Mouse (Mus musculus) heart, postnatal 0 days (tissue): ENCODE data around the gene Klk5. TPM values are rescaled to one million over a fixed set of nuclear protein-coding genes. Genes with fewer than 3 reads are reported as not detected.

Source experiments
- ATAC-seq: fragments of 200-750 bp; cut with Nextera tagmentation; 2 replicates; pipeline ENCODE4 v1.8.0; 2017; ENCODE audit warnings: low read depth, moderate number of reproducible peaks, moderate library complexity; ENCODE audit not compliant: insufficient read depth
- DNase-seq: peaks from one replicate; pipeline ENCODE4 v3.0.0-alpha.2; 2016; ENCODE audit warnings: low spot score
- H3K27ac ChIP-seq: fragments of 300-500 bp; sonication (generic); 2 replicates; pipeline ENCODE4 v1.5.1; 2014; ENCODE audit warnings: low read depth, mild to moderate bottlenecking
- H3K27me3 ChIP-seq: fragments of 300-500 bp; sonication (generic); 2 replicates; pipeline ENCODE4 v1.6.1; 2014; ENCODE audit warnings: low read length, mixed read lengths; ENCODE audit not compliant: control insufficient read depth, insufficient read depth
- H3K36me3 ChIP-seq: fragments of 300-500 bp; sonication (generic); replicated peaks from 2 replicates; pipeline ENCODE4 v1.6.1; 2014; ENCODE audit warnings: low read length, mixed read lengths; ENCODE audit not compliant: control insufficient read depth, insufficient read depth
- H3K4me1 ChIP-seq: fragments of 300-500 bp; sonication (generic); 2 replicates; pipeline ENCODE4 v1.6.1; 2014; ENCODE audit warnings: antibody characterized with exemption; ENCODE audit not compliant: control insufficient read depth, insufficient read depth
- H3K4me2 ChIP-seq: fragments of 300-500 bp; sonication (generic); 2 replicates; pipeline ENCODE4 v1.6.1; 2014; ENCODE audit warnings: low read depth, mild to moderate bottlenecking, low read length, moderate library complexity
- H3K4me3 ChIP-seq: fragments of 300-500 bp; sonication (generic); 2 replicates; pipeline ENCODE4 v1.5.1; 2014; ENCODE audit warnings: low read depth, low read length
- H3K9ac ChIP-seq: fragments of 300-500 bp; sonication (generic); replicated peaks from 2 replicates; pipeline ENCODE4 v1.6.1; 2014; ENCODE audit warnings: low read depth, low read length, mixed read lengths
- H3K9me3 ChIP-seq: fragments of 300-500 bp; sonication (generic); replicated peaks from 2 replicates; pipeline ENCODE4 v1.6.1; 2016; ENCODE audit warnings: low read length; ENCODE audit not compliant: control insufficient read depth
- CTCF ChIP-seq: IDR thresholded peaks from 2 replicates; pipeline ENCODE4 v1.5.1; 2016; ENCODE audit warnings: antibody characterized with exemption, control low read depth, low read depth
- EP300 ChIP-seq: IDR thresholded peaks from 2 replicates; pipeline ENCODE4 v1.6.1; 2016; ENCODE audit warnings: antibody characterized with exemption, low read depth
- WGBS: fragments of 180-500 bp; shearing (Covaris S2); extraction: QIAGEN DNeasy Blood & Tissue Kit; methylation state at CpG from one replicate; pipeline ENCODE4 v1.1.7; 2014; 5-methylcytosine and 5-hydroxymethylcytosine counted together
- polyA plus RNA-seq: library from polyadenylated mRNA; unstranded; fragments of >200 nt; fragmentation: Nextera tagmentation; extraction: Ambion mirVana; gene quantifications from 2 replicates; pipeline ENCODE4 v1.2.1, GENCODE M21; 2015
- total RNA-seq: library from RNA; depleted of rRNA; stranded (reverse); fragments of >200 nt; gene quantifications from 2 replicates; pipeline ENCODE4 v1.2.3, GENCODE M21; 2014; ENCODE audit warnings: low replicate concordance; rRNA removed

Gene Klk5
- not detected in 2 replicates for total RNA-seq
- polyA plus RNA-seq = not detected in 2 replicates

DNA sequence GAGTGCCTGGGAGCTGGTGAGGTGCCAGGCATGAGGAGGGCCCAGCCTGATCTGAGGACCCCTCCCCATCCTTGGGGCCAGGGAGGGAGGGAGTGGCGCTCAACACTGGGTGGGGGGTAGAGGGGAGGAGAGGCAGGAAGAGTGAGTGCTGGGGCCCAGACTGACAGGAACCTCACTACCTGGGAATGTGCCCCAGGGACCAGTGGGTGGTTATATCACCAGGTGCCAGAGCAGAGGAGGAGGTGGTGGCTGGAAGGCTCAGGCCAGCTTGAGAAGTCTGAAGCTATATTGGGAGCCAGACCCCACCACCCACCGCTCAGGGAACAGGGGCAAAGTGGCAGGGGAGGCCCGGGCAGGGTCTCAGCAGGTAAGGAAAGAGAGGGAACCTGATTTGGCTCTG lies at the start of gene Klk5:
TSS of gene Klk5 (plus strand) at position 271 of the 400 bp plus-strand sequence.
- TF ChIP-seq EP300 = no peak
- no peak within 1 kb of the TSS for H3K9ac ChIP-seq

DNA sequence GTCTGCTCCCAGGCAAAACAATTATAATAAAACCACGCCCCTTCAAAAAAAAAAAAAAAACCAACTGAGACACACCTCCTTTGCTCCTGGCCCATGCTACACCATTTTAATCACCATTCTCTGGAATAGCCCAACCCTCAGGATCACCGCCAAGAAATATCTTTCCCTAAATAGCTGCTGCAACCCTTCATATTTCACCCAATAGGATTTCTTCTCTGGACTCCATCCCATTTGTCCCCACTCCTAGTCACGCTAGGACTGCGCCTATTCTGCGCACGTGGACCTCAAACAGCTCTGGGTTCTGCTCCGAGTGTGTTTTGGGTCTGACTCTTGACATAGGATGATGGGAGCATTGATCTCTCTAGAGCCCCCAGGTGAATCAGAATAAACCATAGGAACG lies 45.4 kb upstream of the Klk5 start:
- ATAC-seq (peak; percentile 78), DNase-seq (peak; percentile 64)
- TF ChIP-seq EP300 = no peak
- TF ChIP-seq CTCF = no peak
- Histone ChIP-seq H3K9me3 (no peaks in the 10 kb centered on the region), H3K36me3 (no peaks in the 10 kb centered on the region), H3K27ac (no peak overlapping the region), H3K9ac (no peak overlapping the region), H3K4me2 (peak overlapping the region; percentile 69), H3K27me3 (peaks cover 10% of the 10 kb centered on the region; the same call in 1 of the 2 replicates), H3K4me3 (peak overlapping the region; percentile 57), H3K4me1 (peaks cover 12% of the 10 kb centered on the region)
- WGBS = 7% methylated on average over 8 of the region's 8 CpGs

More for the DNA sequence above, at the start of gene Klk5:
- DNase-seq (no peak), ATAC-seq (no peak)
- H3K4me1 ChIP-seq = no peaks in the 10 kb centered on the region
- no peaks in the 10 kb centered on the region for H3K36me3 ChIP-seq
- H3K4me2 ChIP-seq = no peak within 1 kb of the TSS
- no peak within 1 kb of the TSS for H3K4me3 ChIP-seq
- no peaks in the 10 kb centered on the region for H3K9me3 ChIP-seq
- H3K27me3 ChIP-seq = no peaks in the 10 kb centered on the region
- H3K27ac ChIP-seq = no peak within 1 kb of the TSS
- WGBS = 30% methylated on average over 3 of the region's 3 CpGs

DNA sequence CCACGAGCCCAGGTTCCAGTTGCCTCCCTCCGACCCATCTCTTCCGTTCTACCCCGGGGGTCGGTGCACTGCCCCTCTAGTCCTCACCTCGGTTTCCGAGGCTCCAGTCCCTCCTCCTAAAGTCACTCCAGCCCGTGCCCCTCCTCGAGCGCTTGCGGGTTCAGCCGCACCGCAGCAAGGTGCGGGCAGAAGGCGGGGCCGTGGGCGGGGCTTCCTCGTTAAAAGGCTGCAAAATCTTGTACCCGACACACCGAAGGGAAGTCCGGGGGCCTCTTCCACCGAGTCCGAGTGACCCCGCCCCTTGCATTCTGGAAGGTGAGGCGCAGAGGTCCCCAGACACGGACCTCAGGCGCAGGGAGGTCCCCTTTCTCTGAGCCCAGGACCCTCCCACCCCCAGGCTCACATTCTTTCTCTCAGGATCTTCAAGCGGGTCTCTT lies 44.4 kb upstream of the Klk5 start, which contains the start of gene Klk8:
TSS of gene Klk8 (plus strand) at position 245 of the 437 bp plus-strand sequence.
- ATAC-seq (no peak), DNase-seq (no peak)
- TF ChIP-seq CTCF (no peak), EP300 (no peak)
- Histone ChIP-seq H3K4me3 (peak within 1 kb of the TSS; percentile 57), H3K4me2 (peak within 1 kb of the TSS; percentile 69), H3K27me3 (peaks cover 10% of the 10 kb centered on the region; the same call in 1 of the 2 replicates), H3K4me1 (peaks cover 12% of the 10 kb centered on the region), H3K9ac (no peak within 1 kb of the TSS; the same call in 1 of the 2 replicates), H3K9me3 (no peaks in the 10 kb centered on the region), H3K27ac (no peak within 1 kb of the TSS), H3K36me3 (no peaks in the 10 kb centered on the region)
- WGBS = 1% methylated on average over 27 of the region's 28 CpGs

DNA sequence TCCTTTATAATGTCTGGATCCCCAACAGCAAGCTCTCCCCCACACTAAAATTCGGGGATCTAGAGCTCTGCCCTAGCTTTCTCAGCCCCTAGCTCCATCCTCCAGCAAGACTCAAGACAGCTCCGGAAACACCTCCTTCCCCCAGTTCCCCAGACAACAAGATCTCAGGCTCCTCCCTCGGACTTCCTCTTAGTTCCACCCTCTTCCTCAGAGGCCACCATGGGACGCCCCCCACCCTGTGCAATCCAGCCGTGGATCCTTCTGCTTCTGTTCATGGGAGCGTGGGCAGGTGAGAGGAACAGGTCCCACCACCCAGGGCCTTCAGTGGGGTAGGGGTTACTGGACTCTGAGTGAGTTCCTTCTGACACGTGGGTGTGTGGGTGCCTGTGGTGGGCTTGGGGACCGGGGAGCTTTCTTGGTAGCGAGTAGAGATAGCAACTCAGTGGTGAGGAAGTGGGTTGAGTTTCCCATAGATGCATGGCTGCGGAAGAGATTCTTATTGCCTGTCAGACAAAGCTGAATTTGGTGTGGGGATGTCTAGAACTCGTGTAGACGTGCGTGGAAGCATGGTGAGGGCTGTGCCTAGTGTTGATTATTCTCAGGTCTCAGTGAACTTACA lies 43.8 kb upstream of the Klk5 start:
- TF ChIP-seq CTCF = no peak
- TF ChIP-seq EP300 = no peak
- Histone ChIP-seq H3K27ac (no peak overlapping the region), H3K9ac (no peak overlapping the region), H3K4me3 (peak overlapping the region; percentile 57), H3K4me2 (peak overlapping the region; percentile 69), H3K27me3 (peaks cover 10% of the 10 kb centered on the region; the same call in 1 of the 2 replicates), H3K36me3 (no peaks in the 10 kb centered on the region), H3K9me3 (no peaks in the 10 kb centered on the region), H3K4me1 (peaks cover 12% of the 10 kb centered on the region)
- ATAC-seq = no peak
- no peak for DNase-seq
- 27% methylated on average over 13 of the region's 13 CpGs for WGBS

DNA sequence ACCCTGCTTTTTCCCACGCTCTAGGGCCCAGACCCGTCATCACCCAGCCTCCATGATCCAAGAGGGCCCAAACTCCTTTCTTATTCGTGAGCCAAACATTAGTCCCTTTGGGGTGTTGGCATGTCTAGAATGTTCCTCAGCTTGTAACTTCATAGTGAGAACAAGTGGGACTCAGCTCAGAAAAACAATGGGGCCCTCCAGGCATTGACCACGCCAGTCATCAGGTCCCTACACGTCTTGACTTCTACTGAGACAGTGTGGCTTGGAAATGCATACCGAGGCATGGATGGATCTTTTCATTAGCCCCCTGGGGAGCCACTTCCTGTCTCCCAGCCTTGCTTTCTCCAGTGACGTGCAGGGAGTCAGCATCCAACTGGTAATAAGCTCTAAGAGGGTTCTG lies 41.9 kb upstream of the Klk5 start:
- WGBS = 59% methylated on average over 7 of the region's 7 CpGs
- no peak for DNase-seq
- no peaks in the 10 kb centered on the region for H3K36me3 ChIP-seq
- peaks cover 10% of the 10 kb centered on the region; the same call in 1 of the 2 replicates for H3K27me3 ChIP-seq
- H3K4me1 ChIP-seq = peaks cover 12% of the 10 kb centered on the region
- H3K27ac ChIP-seq = no peak overlapping the region
- TF ChIP-seq EP300 = no peak
- no peak for TF ChIP-seq CTCF
- no peak overlapping the region for H3K4me3 ChIP-seq
- H3K9ac ChIP-seq = no peak overlapping the region
- ATAC-seq = no peak
- H3K4me2 ChIP-seq = no peak overlapping the region
- no peaks in the 10 kb centered on the region for H3K9me3 ChIP-seq
